Mouse (Mus musculus) yolk sac, embryonic 10.5 days (tissue): ENCODE results near the gene Olfr12.

Source experiments
- DNase-seq: peaks from one replicate; pipeline ENCODE4 v3.0.0-alpha.2; 2017; ENCODE audit warnings: low spot score

Gene Olfr12

DNA sequence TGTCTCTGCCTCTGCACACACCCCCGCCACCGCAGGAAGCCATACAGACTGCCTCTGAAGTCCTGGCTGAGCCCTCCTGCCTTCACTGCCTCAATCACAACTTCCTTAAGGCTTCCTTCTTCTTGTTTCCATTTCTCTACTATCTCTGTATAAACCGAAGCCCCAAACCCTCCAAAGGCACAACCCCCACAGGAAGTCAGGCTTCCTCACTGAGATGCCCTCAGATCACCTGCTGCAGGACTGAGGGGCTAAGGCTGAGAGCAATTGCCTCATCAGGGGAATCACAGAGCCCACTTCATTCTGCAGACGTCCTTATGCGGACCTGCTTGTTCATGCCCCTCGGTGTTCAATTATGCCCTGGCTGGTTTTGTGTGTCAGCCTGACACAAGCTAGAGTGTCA is 22.8 kb downstream of the Olfr12 start:
- no peak for DNase-seq

DNA sequence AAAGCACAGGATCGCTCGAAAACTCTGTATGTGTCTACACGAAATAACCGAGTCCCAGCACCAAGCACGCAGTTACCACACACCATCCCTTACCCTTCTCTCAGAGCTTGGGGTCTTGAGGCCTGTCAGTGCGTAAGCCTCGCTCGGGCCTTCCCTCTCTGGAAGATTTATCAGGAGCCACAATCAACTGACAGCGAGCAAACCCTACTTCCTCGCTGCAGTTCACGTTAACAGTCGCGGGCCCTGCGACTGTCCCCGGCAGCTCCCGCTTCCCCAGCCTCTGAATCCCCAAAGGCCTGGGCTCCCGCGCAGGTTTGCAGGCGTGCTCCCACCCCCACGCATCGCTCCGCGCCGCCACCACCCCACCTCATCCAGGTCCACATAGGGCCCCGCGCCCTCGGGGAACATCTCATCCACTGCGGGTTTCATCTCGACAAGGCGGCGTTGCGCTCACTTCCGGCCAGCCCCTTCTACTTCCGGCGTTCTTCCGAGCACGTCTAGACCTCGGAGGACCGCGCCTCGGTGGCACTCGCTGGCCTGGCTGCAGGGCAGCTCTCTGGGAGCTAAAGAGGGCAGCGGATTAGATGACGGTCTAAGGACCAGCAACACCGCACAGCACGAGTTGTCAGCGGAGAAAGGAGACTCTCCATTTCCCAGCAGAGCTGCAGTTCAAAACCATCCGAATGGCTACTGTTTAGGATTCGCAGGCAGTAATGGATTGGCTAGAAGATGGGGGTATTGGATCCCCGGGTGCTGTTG is 24.1 kb downstream of the Olfr12 start, which contains the start of gene Cops9:
Cops9 (minus strand) TSS at position 472 of the 759 bp plus-strand sequence.
- peak; percentile 90 for DNase-seq

DNA sequence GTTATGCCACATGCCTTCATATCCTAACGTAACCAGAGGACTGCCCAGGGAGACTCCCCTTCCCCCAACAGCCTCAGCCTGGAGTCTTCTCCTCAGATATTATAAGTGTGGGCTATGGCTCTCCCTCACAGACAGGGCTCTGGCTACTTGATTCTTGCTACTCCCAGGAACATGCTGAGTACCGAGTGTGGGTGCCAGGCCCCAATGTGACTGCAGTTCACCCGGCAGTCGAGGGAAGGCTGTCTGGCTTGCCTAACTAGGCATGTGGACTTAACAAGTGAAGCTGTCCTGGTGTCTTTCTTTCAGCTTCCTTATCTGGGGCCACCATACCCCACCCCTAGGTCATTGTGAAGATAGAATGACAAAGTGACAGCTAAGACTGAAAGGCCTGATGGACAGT is 26.1 kb downstream of the Olfr12 start:
- no peak for DNase-seq

DNA sequence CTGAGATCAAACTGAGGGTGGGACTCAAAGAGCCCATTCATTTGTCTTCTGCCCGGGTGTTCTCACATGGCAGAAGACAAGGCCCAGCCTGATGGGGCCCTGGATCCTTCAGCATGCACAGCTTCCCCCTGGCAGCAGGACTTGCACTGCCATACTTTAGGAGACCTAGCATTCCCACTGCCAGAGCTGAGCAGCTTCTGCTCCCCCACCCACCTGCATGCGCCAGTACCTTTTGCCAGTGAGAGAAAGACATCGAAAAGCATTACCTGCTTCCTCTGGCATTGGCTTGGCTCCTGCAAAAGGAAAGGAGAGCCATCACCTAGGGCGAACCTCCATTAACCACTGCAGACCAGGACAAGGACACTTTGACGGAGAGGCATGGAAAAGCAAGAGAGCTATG is 27.3 kb downstream of the Olfr12 start:
- DNase-seq: no peak

DNA sequence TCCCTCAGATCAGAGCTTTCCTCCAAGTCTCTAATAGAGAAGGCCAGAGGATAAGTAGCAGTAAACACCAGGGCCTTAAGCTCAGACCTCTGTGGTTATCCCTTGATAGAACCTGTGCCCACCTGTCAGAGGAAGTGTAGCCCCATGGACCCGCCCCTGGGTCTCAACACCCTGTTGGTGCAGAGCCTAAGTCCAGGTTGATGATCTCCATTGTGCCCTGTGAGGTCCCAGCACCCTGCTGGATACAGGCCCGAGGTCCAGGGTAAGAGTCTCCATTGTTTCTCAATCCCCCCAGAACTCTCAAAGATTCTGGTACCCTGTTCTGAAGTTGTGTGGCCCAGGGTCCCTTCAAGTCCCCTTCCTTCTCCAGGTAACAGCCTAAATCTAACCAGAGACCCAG is 28.5 kb downstream of the Olfr12 start:
- DNase-seq: no peak

DNA sequence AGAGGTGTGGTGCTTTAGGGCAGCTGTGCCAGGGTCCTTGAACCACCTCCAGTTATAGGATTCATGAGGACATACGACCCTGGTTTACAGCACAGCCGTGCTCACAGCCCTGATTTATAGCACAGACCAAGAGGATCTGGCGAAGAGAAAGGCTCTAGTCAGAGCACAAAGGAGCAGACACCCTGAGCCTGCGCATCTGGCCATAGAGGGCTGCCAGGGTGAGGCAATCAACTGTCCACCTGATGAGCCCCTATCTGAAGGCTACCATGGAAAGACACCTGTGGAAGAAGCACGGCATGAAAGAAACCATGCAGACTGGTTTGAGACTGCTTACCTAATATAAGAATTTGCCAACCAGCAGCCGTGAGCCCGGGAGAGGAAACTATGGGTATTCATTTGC is 29.0 kb downstream of the Olfr12 start:
- DNase-seq: no peak

DNA sequence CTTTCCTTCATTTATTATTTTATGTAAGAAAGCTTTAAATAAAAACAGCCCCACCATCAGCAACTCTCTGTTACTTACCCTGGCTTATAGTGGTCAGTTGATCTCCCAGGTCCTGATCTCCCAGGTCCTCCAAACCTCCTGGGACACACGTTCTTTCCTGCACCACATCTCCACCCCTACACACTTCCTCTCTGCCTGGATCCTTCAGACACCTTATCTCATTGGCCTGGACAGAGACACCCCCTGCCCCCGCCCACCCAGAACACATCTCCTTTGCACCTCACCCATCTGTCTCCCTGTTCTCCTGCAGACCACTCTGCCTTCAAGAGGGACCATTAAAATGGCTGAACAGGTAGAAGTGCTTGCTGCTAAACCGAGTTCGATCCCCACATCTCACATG is 29.4 kb downstream of the Olfr12 start:
- no peak for DNase-seq

DNA sequence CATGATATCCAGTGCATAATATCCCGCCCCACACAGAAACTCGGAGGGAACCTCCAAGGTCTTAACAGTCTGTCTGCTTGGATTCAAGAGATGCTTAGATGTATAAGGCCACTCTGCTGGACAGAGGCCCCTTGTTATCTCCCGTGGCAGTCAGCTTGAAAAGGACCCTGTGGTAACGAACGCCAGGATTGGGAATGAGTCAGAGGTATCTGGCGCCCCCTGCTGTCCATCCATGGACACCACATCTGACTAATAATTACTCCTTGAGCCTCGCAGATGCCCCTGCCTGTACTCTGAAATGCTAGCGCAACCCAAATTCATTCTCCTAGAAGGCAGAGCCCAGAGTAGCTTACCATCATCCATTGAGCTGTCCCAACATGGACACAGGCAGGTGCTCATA is 30.2 kb downstream of the Olfr12 start:
- DNase-seq: peak; percentile 41

DNA sequence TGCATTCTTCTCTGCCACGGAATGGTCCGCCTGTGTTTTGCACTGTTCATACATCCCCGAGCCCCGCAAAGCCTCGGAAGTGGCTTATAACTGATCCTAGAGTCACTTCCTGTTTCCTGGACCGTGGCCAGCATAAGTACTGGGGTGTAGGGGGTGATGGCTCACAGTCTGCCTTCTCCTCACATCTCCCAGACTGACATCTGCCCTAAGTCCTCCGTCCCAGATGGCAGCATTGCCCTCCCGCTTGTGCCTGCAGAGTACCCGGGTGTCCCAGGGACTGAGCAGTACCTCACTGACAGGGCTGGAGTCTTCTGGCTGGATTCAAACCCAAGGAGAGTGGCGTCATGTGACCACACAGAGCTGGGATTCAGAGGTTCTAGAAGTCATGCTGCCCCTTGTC is 30.6 kb downstream of the Olfr12 start:
- DNase-seq: no peak

DNA sequence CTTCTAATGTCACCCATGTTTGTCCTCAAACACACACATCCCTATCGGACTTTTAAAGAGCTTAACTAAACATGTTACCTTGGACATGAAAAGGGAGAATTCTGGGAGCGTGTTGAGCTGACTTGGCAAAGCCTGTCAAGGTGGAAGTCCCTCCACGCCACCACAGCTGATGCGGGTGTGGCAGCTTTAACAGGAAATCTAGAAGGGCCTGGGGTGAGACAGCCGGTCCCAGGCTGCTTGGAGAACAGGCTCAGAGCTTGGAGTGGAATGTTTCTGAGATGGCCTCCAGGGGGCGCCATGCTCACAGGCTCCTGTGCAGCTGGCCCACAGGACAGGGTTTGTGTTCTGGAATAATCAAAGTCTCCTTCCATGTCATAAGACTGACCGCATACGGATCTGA is 31.1 kb downstream of the Olfr12 start, which contains the start of gene Otos:
Otos (minus strand) TSS at position 169 of the 400 bp plus-strand sequence.
- DNase-seq: peak; percentile 29

DNA sequence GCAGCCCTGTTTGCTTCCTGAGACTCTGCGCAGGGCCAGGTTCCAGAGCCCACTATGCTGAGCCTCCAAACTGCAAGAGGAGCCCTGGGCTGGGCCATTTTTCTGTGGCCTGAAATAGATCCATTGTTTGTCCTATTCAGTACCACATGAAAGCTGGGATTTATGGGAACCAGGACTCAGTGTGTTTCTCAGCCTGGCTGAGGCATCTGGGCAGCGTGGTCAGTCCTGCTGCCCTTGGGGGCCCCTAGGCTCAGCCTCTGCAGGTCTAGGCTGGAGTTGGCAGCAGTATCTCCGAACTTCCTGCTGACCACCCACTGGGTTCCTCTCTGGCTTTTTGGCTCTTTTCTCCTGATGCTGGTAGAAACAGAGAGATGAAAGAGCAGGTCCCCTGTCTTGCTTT is 33.9 kb downstream of the Olfr12 start:
- no peak for DNase-seq

DNA sequence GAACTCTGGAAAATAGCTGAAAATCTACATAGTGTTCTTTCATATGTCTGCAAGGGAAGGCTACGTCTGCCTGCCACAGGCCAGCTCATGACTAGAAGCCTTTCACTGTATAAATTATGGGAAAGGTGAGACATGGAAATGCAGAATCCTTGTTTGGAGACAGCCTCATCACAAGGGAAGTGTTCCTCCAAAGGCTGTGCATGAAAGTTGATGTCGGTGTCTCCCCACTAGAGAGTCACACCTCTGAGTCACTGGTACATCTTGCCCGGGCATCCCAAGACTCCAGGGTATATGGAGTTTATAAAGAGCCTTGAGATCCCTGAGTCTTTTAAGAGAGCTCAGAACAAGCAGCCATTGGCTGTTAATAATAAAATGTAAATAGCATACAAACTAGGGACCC is 35.6 kb downstream of the Olfr12 start:
- no peak for DNase-seq

DNA sequence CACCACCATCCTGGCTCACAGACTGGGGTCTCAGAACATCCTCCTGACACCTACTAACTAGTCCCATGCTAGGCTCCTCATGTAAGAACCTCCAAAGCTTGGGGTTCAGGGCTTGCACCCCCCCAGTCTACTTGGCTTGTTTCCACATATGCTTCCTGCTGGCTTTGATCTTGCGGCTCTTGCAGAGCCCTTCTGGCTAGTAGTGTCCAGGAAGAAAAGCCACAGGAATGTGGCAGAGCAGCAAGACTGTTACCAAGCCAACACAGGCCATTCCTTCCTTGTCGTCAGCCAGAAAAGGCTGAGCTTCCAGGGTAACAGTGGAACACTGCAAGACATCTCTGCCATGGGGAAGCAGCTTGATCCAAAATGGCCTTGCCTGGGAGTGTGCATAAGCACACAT is 37.1 kb downstream of the Olfr12 start:
- DNase-seq: no peak

DNA sequence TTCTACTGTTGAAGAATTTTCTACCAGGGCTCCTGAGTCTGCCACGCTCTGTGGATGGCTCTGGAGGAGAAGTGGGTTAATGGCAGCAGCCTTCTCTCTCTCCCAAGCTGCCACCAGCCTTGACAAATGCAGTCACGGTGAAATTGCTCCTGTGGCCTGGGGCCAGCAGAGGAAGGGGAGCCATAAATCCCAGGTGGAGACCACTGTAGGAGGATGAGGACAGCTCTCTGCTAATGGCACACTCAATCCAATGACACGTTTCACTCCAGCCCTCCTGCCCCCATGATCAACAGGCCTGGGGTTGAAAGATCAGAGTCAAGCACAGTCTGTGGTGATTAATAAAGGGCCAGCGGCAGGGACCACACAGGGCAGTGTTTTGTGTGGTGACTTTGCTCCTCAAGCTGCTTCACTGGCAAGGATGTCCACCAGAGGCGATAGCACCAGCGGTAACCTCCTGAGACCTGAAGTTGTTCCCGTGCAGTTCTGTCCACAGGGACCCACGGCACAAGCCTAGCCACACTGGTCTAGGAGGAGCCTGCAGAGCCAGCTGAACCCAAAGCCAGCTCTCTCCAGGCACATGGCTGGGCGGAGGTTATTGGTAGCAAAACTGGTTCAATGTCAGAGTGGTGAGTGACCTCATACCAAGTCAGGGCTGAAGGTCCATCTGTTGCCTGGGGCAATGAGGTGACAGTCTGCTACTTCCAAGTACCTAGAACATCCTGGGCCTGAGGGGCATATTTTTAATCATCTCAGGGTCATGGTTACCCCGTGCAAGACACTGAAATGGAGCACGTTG is 39.6 kb downstream of the Olfr12 start:
- DNase-seq: no peak

DNA sequence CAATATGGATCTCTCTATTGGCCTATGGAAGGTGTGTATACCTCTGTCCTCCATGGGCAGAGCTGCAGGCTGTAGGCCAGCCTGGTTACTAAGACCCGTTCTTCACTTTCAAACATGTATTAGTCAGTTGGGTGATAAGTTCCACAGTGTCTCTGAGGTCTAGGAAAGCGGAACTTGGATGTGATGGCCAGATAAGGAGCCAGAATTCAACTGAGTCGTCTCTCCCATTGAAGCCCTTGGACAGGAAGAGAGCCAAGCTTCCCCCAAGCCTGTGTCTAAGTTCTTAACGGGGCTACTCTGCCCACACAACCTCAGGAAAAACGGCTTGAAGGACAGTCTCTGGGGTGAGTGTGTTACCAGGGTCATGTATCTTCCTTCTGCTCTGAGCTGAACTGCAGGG is 41.8 kb downstream of the Olfr12 start:
- no peak for DNase-seq

DNA sequence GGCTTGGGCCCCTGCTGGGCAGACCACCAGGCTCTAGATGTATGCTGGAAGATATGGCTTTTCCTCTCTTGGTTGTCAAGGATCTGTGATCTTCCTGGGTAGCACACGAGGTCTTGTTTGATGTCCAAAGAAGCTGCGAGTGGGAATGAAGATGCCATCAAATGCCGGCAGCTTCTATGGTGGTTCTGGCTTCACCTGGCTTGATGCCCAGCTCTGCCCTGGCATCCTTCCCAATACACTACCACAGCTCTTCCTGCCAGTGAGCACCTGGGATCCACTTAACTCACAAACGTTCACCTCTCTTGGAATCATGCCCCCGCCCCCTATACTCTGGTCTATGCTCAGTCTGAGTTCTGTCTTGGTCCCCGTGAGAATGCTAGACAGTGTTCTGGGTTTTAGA is 49.5 kb downstream of the Olfr12 start:
- no peak for DNase-seq

DNA sequence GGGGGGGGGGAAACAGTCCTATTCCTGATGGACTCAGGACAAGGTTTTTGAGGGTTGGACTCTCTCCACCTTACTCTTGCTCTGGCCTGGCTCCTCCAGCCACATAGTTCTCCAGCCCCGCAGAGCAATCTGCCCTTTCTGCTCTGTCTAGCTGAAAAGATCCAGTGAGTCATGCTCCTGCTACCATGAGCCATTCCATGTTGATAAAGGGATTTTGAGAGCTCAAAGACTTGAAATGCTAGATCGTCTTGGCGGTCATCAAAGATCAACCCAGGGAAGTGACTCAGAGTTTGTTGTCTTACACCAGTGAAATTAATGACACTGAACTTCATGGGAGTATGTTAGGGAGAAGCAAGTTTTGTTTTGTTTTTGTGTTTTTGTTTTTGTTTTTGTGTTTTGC is 51.8 kb downstream of the Olfr12 start:
- DNase-seq: no peak

DNA sequence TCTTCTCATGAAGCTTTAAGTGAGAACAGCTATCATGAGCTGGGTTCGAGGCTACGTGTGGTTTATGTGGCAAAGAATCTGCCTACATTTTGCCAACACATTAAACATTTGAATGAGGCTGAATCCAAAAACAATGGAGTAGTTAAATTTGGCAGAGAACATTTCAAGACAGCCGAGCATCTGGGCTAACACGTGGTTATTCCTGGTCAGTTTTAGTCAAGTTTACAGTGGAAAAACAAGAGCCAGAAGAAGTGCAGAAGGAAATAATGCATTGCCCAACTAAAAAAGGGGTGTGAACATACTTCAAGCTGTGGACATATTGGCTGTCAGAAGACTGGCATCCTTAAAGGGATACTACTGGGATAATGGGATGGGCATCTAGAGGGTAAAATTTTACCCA is 53.7 kb downstream of the Olfr12 start:
- DNase-seq: no peak
